Mouse (Mus musculus) monocyte, adult 5-6 weeks (primary cell): Measurements from ENCODE around the gene Olfr809. TPM values are rescaled to one million over a fixed set of nuclear protein-coding genes. Genes with fewer than 3 reads are reported as not detected.

Source experiments
- ATAC-seq: fragments of 153-309, 156-312 bp; replicated peaks from 2 replicates; pipeline ENCODE4 v1.8.0; 2017; ENCODE audit warnings: mild to moderate bottlenecking; ENCODE audit not compliant: low TSS enrichment, insufficient number of reproducible peaks, severe bottlenecking, poor library complexity, low FRiP score
- total RNA-seq: library from RNA; stranded (forward); fragments of 200-1000, 200-491, 200-594 nt; gene quantifications from 3 replicates; pipeline ENCODE4 v1.2.3, GENCODE M21; 2017

The Olfr809 gene
- total RNA-seq, result not detected in 3 replicates

DNA sequence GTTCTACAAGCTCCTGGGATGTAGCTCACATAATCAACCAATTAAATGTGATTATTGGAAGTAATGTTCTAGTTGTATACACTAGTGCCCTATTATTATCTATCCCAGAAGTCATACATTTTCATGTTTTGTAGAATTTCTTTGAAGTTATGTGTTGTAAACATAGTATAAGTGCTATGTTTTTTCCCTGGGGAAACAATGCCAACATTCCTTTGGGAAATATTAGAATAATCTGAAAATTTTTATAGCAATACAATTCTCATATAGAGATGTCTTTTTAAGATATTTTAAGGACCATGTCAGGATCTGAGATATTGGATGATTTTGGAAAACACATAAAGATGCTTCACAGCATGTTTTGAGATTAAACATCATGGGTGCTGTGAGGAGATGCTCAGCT, at the start of gene Olfr809:
Gene Olfr809, plus strand, starts transcription at position 301 of the 400 bp plus-strand sequence.
- no peak for ATAC-seq

DNA sequence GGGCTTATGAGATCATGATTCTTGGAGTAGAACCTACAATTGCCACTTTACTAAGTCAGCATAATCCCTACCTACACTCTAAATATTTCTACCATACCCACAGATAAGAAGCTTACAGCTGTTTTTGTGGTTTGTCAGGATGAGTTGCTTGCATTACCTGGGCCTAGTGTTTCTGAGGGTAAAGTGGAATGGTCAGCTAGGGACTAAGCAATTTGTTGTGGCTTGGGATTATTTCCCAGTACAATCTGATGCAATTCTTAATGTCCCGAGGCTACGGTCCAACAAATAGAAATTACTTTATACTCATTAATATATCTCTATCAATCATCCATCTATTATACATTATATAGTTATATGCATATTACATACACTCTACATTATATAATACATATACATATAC, 45.2 kb upstream of the Olfr809 start, which contains the start of gene Olfr805:
Gene Olfr805, minus strand, starts transcription at position 101 of the 400 bp plus-strand sequence.
- no peak for ATAC-seq

DNA sequence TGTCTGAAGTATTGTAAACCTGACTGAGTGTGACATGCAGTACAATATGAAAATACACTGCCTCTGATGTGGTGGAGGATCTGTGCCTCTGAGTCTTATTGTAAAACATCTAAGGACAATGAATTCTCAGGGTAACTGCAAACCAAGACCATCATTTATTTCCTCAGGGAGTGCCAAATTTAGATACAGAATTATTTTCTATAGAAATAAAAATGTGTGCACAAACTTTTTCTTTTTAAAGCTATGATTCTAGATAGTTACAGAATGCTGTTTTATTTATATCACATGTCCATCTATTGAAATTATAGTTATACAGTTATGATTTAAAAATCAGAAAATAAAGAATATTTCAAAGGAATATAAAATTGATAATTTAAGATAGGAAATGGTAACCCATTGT, 32.6 kb upstream of the Olfr809 start, which contains the start of gene Olfr806:
Gene Olfr806, minus strand, starts transcription at position 101 of the 400 bp plus-strand sequence.
- ATAC-seq, result no peak

DNA sequence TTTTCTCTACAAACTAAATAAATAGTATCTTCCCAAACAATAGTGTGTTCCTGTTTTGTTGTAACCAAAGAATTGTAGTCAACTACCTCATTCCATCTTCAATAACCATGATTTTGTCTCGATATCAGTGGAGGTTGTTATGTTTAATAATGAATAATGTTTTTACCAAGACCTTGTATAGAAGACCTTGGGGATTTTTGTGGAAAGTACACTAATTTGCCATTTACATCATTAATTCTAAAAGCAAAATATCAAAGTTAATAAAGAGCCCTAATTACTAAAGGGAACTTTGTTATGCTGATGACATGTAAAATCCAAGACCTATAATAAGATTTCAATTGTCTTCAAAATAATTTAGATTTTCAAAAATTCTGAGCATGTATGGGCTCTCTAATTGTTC, 16.7 kb upstream of the Olfr809 start, which contains the start of gene Olfr807:
Gene Olfr807, minus strand, starts transcription at position 101 of the 400 bp plus-strand sequence.
- no peak for ATAC-seq

DNA sequence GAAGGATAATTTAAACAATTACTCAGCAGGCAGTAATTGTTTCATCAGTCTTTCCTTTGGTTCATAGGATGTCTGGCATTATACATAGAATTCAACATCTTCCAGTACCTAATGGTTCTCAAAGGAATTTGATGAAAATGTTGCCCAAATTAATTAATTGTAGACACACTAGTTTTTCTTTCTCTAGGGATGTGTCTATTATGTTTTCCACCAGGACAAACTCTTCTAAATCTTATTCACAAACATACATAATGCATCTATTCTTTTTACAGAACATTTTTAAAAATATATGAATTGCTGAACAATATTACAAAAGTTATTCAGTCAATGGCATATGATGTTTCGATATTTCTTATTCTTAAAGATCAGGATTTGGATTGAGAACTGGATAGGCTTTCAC, 9.3 kb upstream of the Olfr809 start, which contains the start of gene Olfr808:
Gene Olfr808, plus strand, starts transcription at position 301 of the 400 bp plus-strand sequence.
- ATAC-seq, result no peak

DNA sequence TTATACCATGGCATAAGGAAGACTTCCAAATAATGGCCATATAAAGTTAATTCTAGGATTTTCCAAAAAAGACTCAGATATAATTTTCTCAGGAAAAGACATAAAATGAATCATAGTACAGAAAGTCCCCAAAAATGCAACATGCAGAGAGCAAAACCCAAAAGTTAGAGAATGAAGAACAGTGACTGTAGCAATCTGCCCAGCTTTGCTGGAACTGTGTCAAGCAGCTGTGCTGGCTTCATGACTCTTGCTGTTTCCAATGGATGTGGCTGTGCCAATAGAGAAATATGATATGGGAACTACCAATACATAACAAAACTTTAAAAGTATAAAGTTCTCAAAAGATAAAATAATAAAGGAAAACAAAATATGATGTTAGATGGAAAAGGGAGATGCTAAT, 3.7 kb downstream of the Olfr809 start:
- ATAC-seq, result no peak

DNA sequence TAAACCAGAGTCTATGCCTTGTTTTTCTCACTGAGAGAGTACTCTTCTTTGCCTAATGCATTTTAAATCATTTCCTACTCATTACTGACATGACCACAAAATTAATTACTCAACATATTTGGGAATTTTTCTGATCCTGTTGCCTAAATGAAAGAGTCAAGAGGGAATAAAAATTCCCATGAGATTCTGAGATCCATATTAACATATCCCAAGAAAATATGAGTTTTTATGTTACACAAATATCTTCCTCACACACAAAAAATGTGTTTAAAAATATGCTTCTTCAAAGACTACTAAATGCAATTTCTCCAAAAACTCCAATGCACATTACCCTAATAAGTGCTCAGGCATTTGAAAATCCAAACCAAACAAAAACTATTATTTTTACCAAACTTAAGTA, 20.4 kb downstream of the Olfr809 start, which contains the start of gene Olfr810:
Gene Olfr810, minus strand, starts transcription at position 101 of the 400 bp plus-strand sequence.
- ATAC-seq, result no peak

DNA sequence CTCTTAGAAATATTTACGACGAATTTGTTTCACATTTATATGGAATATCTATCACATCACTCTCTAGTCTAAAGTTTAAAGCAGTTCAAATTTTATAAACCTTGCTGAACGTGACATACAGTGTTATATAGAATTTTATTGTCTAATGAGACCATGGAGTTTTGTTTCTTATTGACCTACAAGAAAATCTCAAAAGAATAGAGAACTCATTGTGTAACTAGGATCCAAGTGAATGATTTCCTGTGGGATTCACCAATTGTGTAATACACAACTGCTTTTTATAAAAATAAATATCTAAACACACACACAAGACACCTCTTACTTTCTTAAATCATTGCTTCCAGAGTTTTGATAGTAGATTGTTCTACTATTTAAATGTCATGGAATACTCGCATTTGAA, 29.9 kb downstream of the Olfr809 start, which contains the start of gene Olfr811:
Gene Olfr811, minus strand, starts transcription at position 101 of the 400 bp plus-strand sequence.
- ATAC-seq, result no peak

Other genes with a start within 250 kb of the Olfr809 start
- gene Olfr792, start 235.5 kb upstream of the Olfr809 start, total RNA-seq, result not detected in 3 replicates
- gene Olfr794, start 207.0 kb upstream of the Olfr809 start, total RNA-seq, result 0.10 TPM in 1 of 3 replicates, not detected in the others
- not detected in 3 replicates for gene Olfr796, start 162.1 kb upstream of the Olfr809 start, total RNA-seq
- gene Olfr798, start 146.7 kb upstream of the Olfr809 start, total RNA-seq, result not detected in 3 replicates
- gene Olfr799, start 137.2 kb upstream of the Olfr809 start, total RNA-seq, result 0.43 TPM in 1 of 3 replicates, not detected in the others
- gene Olfr800, start 116.9 kb upstream of the Olfr809 start, total RNA-seq, result not detected in 3 replicates
- not detected in 3 replicates for gene Olfr801, start 100.8 kb upstream of the Olfr809 start, total RNA-seq
- gene Olfr802, start 86.5 kb upstream of the Olfr809 start, total RNA-seq, result not detected in 3 replicates
- gene Olfr803, start 80.4 kb upstream of the Olfr809 start, total RNA-seq, result not detected in 3 replicates
- gene Olfr804, start 71.4 kb upstream of the Olfr809 start, total RNA-seq, result not detected in 3 replicates
- gene Olfr805, start 45.3 kb upstream of the Olfr809 start, total RNA-seq, result not detected in 3 replicates
- gene Olfr806, start 32.7 kb upstream of the Olfr809 start, total RNA-seq, result not detected in 3 replicates
- not detected in 3 replicates for gene Olfr807, start 16.8 kb upstream of the Olfr809 start, total RNA-seq
- not detected in 3 replicates for gene Olfr808, start 9.2 kb upstream of the Olfr809 start, total RNA-seq
- gene Olfr810, start 20.3 kb downstream of the Olfr809 start, total RNA-seq, result not detected in 3 replicates
- gene Olfr811, start 29.8 kb downstream of the Olfr809 start, total RNA-seq, result not detected in 3 replicates
- gene Olfr812, start 71.5 kb downstream of the Olfr809 start, total RNA-seq, result not detected in 3 replicates
- not detected in 3 replicates for gene Olfr813, start 80.7 kb downstream of the Olfr809 start, total RNA-seq
- gene Olfr814, start 105.2 kb downstream of the Olfr809 start, total RNA-seq, result not detected in 3 replicates
- gene Olfr815, start 131.2 kb downstream of the Olfr809 start, total RNA-seq, result not detected in 3 replicates
- not detected in 3 replicates for gene Olfr816, start 141.0 kb downstream of the Olfr809 start, total RNA-seq
- not detected in 3 replicates for gene Olfr818, start 174.5 kb downstream of the Olfr809 start, total RNA-seq
- not detected in 3 replicates for gene Olfr819, start 192.6 kb downstream of the Olfr809 start, total RNA-seq
- gene Olfr247, start 201.5 kb downstream of the Olfr809 start, total RNA-seq, result not detected in 3 replicates
- not detected in 3 replicates for gene Gm10310, start 210.4 kb downstream of the Olfr809 start, total RNA-seq
- not detected in 3 replicates for gene Olfr820, start 238.0 kb downstream of the Olfr809 start, total RNA-seq